Mouse (Mus musculus) gastrocnemius, postnatal 36 days (tissue): ENCODE measurements around the gene Rbm38. TPM values are rescaled to one million over a fixed set of nuclear protein-coding genes. Genes with fewer than 3 reads are reported as not detected.

Experiments used
- DNase-seq, 2 experiments: peaks; one replicate each; pipeline ENCODE4 v3.0.0; 2022
- intact Hi-C: fragments of 180-260 bp; cut with DNase I; formaldehyde crosslinking; loops from one replicate; pipeline ENCODE4 v1.15.1; 2025
- long read RNA-seq, 2 experiments: library from polyadenylated mRNA; stranded (forward); transcript quantifications; one replicate each; pipeline ENCODE4 v2.0.0; 2021
- total RNA-seq, 2 experiments: library from RNA; stranded (reverse); gene quantifications; 2 replicates each; pipeline ENCODE4 v1.2.3; 2021

Rbm38 gene
- total RNA-seq, result 100 to 1,000 TPM; 180 to 220 TPM
- long read RNA-seq, experiment 1, transcript Rbm38-201 (4 exons, 1,768 nt), result major isoform, 195 of 280 reads
- long read RNA-seq, experiment 1, transcript Rbm38-206 (4 exons, 936 nt), result minor isoform, 13 of 280 reads
- long read RNA-seq, experiment 1, transcript Rbm38-203 (3 exons, 2,281 nt), result minor isoform, 5 of 280 reads
- long read RNA-seq, experiment 1, transcript Rbm38-202 (2 exons, 1,527 nt), result minor isoform, 5 of 280 reads
- long read RNA-seq, experiment 1, partial matches to known transcripts, result 51 of 280 reads
- long read RNA-seq, experiment 1, other reads (novel, unspliced or antisense), result 9 of 280 reads
- long read RNA-seq, experiment 2, transcript Rbm38-201 (4 exons, 1,768 nt), result major isoform, 186 of 254 reads
- long read RNA-seq, experiment 2, transcript Rbm38-203 (3 exons, 2,281 nt), result minor isoform, 12 of 254 reads
- long read RNA-seq, experiment 2, transcript Rbm38-206 (4 exons, 936 nt), result minor isoform, 10 of 254 reads
- long read RNA-seq, experiment 2, partial matches to known transcripts, result 36 of 254 reads
- long read RNA-seq, experiment 2, other reads (novel, unspliced or antisense), result 7 of 254 reads

GRCm38 (mm10) chr2:173020430-173020829 lies at the start of gene Rbm38:
TSS of gene Rbm38 (plus strand) at chr2:173020498.
- intact Hi-C loops, result no loop called here
- no peak for DNase-seq

- intact Hi-C loops, result no loop called here
- no peak for DNase-seq
Measured at GRCm38 (mm10) chr2:172971865-172972264, 48.4 kb upstream of the Rbm38 start.

- intact Hi-C loops, result no loop called here
- peak; percentile 23 to 26 for DNase-seq
Measured at GRCm38 (mm10) chr2:172973806-172974565, 46.3 kb upstream of the Rbm38 start.

GRCm38 (mm10) chr2:172974701-172975100 lies 45.6 kb upstream of the Rbm38 start:
- intact Hi-C loops, result no loop called here
- DNase-seq, result peak in 1 of 2 experiments; percentile 24

GRCm38 (mm10) chr2:172975159-172975558 lies 45.1 kb upstream of the Rbm38 start:
- intact Hi-C loops, result no loop called here

GRCm38 (mm10) chr2:172976661-172977238 lies 43.5 kb upstream of the Rbm38 start:
- intact Hi-C loops, result no loop called here
- no peak for DNase-seq

More at GRCm38 (mm10) chr2:172975159-172975558, 45.1 kb upstream of the Rbm38 start:
- no peak for DNase-seq

- DNase-seq, result no peak
- intact Hi-C loops, result no loop called here
Measured at GRCm38 (mm10) chr2:172977409-172978130, 42.7 kb upstream of the Rbm38 start, which contains the start of gene Spo11. TSS of gene Spo11 (plus strand) at chr2:172977700.

- no peak for DNase-seq
- intact Hi-C loops, result no loop called here
Measured at GRCm38 (mm10) chr2:172978131-172978633, 42.1 kb upstream of the Rbm38 start.

GRCm38 (mm10) chr2:172979666-172980345 lies 40.5 kb upstream of the Rbm38 start:
- no peak for DNase-seq
- intact Hi-C loops, result no loop called here

GRCm38 (mm10) chr2:172982776-172983561 lies 37.3 kb upstream of the Rbm38 start:
- intact Hi-C loops, result no loop called here
- no peak for DNase-seq

- intact Hi-C loops, result loop anchor here (10.0 kb wide), 1 partner anchor 195 kb away; no protein-coding TSS in a partner anchor
Measured at GRCm38 (mm10) chr2:172990161-172990560, 30.1 kb upstream of the Rbm38 start.

GRCm38 (mm10) chr2:172996207-172996606 lies 24.1 kb upstream of the Rbm38 start:
- peak; percentile 46 to 56 for DNase-seq
- intact Hi-C loops, result loop anchor here (1.0 to 10.0 kb wide), 2 partner anchors 163 to 189 kb away; no protein-coding TSS in a partner anchor

More at GRCm38 (mm10) chr2:172990161-172990560, 30.1 kb upstream of the Rbm38 start:
- DNase-seq, result no peak

- DNase-seq, result no peak
- intact Hi-C loops, result loop anchor here (10.0 kb wide), 1 partner anchor 187 kb away; no protein-coding TSS in a partner anchor
Measured at GRCm38 (mm10) chr2:172997748-172998147, 22.6 kb upstream of the Rbm38 start.

- intact Hi-C loops, result loop anchor here (10.0 kb wide), 1 partner anchor 186 kb away; no protein-coding TSS in a partner anchor
- no peak for DNase-seq
Measured at GRCm38 (mm10) chr2:172998478-172998877, 21.8 kb upstream of the Rbm38 start.

- intact Hi-C loops, result loop anchor here (1.0 to 10.0 kb wide), 2 partner anchors 90 to 185 kb away; no protein-coding TSS in a partner anchor
- peak; percentile 98 to 99 for DNase-seq
Measured at GRCm38 (mm10) chr2:172999630-173000284, 20.5 kb upstream of the Rbm38 start, which contains the start of gene Rae1. TSS of gene Rae1 (plus strand) at chr2:173000117.

GRCm38 (mm10) chr2:173000285-173000652 lies 20.0 kb upstream of the Rbm38 start:
- peak in 1 of 2 experiments; percentile 36 for DNase-seq
- intact Hi-C loops, result no loop called here

GRCm38 (mm10) chr2:173000921-173001320 lies 19.4 kb upstream of the Rbm38 start:
- intact Hi-C loops, result no loop called here
- DNase-seq, result no peak
